Mouse (Mus musculus) cerebellum, adult 2 months (tissue): ENCODE results near the gene Ube2k.

ENCODE experiments used
- CTCF ChIP-seq: fragments of 200-500 bp; IDR thresholded peaks from 2 replicates; pipeline ENCODE4 v1.5.1; 2011; ENCODE audit warnings: low read depth, mild to moderate bottlenecking, control low read depth, low read length, moderate library complexity, borderline replicate concordance; ENCODE audit not compliant: insufficient read depth
- POLR2A ChIP-seq: fragments of 200-500 bp; IDR thresholded peaks from 2 replicates; pipeline ENCODE4 v1.6.1; 2011; ENCODE audit warnings: low read length, control low read depth, borderline replicate concordance; ENCODE audit not compliant: insufficient read depth

GRCm38 (mm10) chr5:65592421-65592820 lies 55.4 kb downstream of the Ube2k start:
- TF ChIP-seq POLR2A (no peak), CTCF (no peak)
